Mouse (Mus musculus) MEL (cell line): ENCODE data around the gene Chrdl2. TPM values are rescaled to one million over a fixed set of nuclear protein-coding genes. Genes with fewer than 3 reads are reported as not detected.
A peak's percentile ranks its signal among the peaks of the same experiment; 100 is the strongest.

Experiments used
- DNase-seq: peaks from one replicate; pipeline ENCODE4 v3.0.0; 2011; ENCODE audit warnings: low read depth, low spot score
- H3K27ac ChIP-seq: 2 replicates; pipeline ENCODE4 v1.5.1; 2012; ENCODE audit warnings: low read depth, mild to moderate bottlenecking, control low read depth, low read length, moderate library complexity; ENCODE audit not compliant: control insufficient read depth
- H3K27me3 ChIP-seq, 2 experiments: fragments of 150-350 bp in 1 of 2; sonication (generic) in 1 of 2; 2 replicates each; pipeline ENCODE4 v1.6.1; 2012; ENCODE audit warnings: low read length in 2 of 2, mild to moderate bottlenecking in 2 of 2, improper control_type of control experiment in 1 of 2, moderate library complexity in 1 of 2; ENCODE audit not compliant: insufficient read depth in 2 of 2, control insufficient read depth in 1 of 2
- H3K36me3 ChIP-seq, 2 experiments: 2 replicates each; pipeline ENCODE4 v1.6.1; 2012 to 2014; ENCODE audit warnings: low read length in 2 of 2, improper control_type of control experiment in 1 of 2, inconsistent platforms in 1 of 2, mild to moderate bottlenecking in 1 of 2; ENCODE audit not compliant: insufficient read depth in 2 of 2, control insufficient read depth in 1 of 2
- H3K4me1 ChIP-seq, 2 experiments: fragments of 150-350 bp in 1 of 2; sonication (generic) in 1 of 2; 2 replicates each; pipeline ENCODE4 v1.6.1; 2012; ENCODE audit warnings: low read length in 2 of 2, improper control_type of control experiment in 1 of 2, mild to moderate bottlenecking in 1 of 2; ENCODE audit not compliant: insufficient read depth in 2 of 2, control insufficient read depth in 1 of 2
- H3K4me3 ChIP-seq, 2 experiments: fragments of 150-350 bp in 1 of 2; sonication (generic) in 1 of 2; 2 replicates each; pipeline ENCODE4 v1.5.1; 2012; ENCODE audit warnings: low read depth in 2 of 2, low read length in 2 of 2, mild to moderate bottlenecking in 2 of 2, moderate library complexity in 2 of 2, control low read depth in 1 of 2, improper control_type of control experiment in 1 of 2; ENCODE audit not compliant: control insufficient read depth in 1 of 2, insufficient read depth in 1 of 2
- H3K79me2 ChIP-seq: 2 replicates; pipeline ENCODE4 v1.6.1; 2012; ENCODE audit warnings: mild to moderate bottlenecking, low read length, moderate library complexity; ENCODE audit not compliant: control insufficient read depth, poor library complexity, insufficient read depth
- H3K9ac ChIP-seq: 2 replicates; pipeline ENCODE4 v1.6.1; 2012; ENCODE audit warnings: low read depth, mild to moderate bottlenecking, control low read depth, low read length, moderate library complexity; ENCODE audit not compliant: control insufficient read depth, poor library complexity, severe bottlenecking
- H3K9me3 ChIP-seq: fragments of 150-350 bp; sonication (generic); replicated peaks from 2 replicates; pipeline ENCODE4 v1.6.1; 2012; ENCODE audit warnings: mild to moderate bottlenecking, low read length, improper control_type of control experiment, moderate library complexity; ENCODE audit not compliant: insufficient read depth
- BHLHE40 ChIP-seq: IDR thresholded peaks from 2 replicates; pipeline ENCODE4 v1.6.1; 2012; ENCODE audit warnings: low read depth, mild to moderate bottlenecking, inconsistent platforms, low read length, improper control_type of control experiment, borderline replicate concordance
- CHD2 ChIP-seq: IDR thresholded peaks from 2 replicates; pipeline ENCODE4 v1.6.1; 2011; ENCODE audit warnings: low read length, improper control_type of control experiment
- CTCF ChIP-seq, 3 experiments: IDR thresholded peaks in 2 of 3; conservative IDR thresholded peaks in 1 of 3; 2 replicates each; pipeline ENCODE4 v1.5.1; 2011 to 2012; ENCODE audit warnings: low read length in 3 of 3, low read depth in 2 of 3, mild to moderate bottlenecking in 2 of 3, improper control_type of control experiment in 1 of 3, inconsistent platforms in 1 of 3, mixed read lengths in 1 of 3, moderate library complexity in 1 of 3; ENCODE audit not compliant: control insufficient read depth in 1 of 3, insufficient read depth in 1 of 3, poor library complexity in 1 of 3, severe bottlenecking in 1 of 3
- ELF1 ChIP-seq: IDR thresholded peaks from 2 replicates; pipeline ENCODE4 v1.6.1; 2014; ENCODE audit warnings: low read depth, mild to moderate bottlenecking, inconsistent platforms, low read length, improper control_type of control experiment, moderate library complexity
- EP300 ChIP-seq, 2 experiments: IDR thresholded peaks; 2 replicates each; pipeline ENCODE4 v1.6.1; 2011; ENCODE audit warnings: improper control_type of control experiment in 2 of 2, low read length in 2 of 2, low read depth in 1 of 2, mild to moderate bottlenecking in 1 of 2
- ETS1 ChIP-seq: IDR thresholded peaks from 2 replicates; pipeline ENCODE4 v1.6.1; 2012; ENCODE audit warnings: low read depth, mild to moderate bottlenecking, inconsistent platforms, low read length, improper control_type of control experiment, moderate library complexity
- HCFC1 ChIP-seq: IDR thresholded peaks from 2 replicates; pipeline ENCODE4 v1.6.1; 2012; ENCODE audit warnings: low read depth, mild to moderate bottlenecking, inconsistent platforms, low read length, improper control_type of control experiment, moderate library complexity
- JUND ChIP-seq: IDR thresholded peaks from 2 replicates; pipeline ENCODE4 v1.6.1; 2011; ENCODE audit warnings: low read depth, mild to moderate bottlenecking, improper control_type of control experiment, low read length
- KAT2A ChIP-seq: conservative IDR thresholded peaks from 2 replicates; pipeline ENCODE4 v1.6.1; 2012; ENCODE audit warnings: low read depth, low read length, improper control_type of control experiment, inconsistent platforms
- MAX ChIP-seq: IDR thresholded peaks from 2 replicates; pipeline ENCODE4 v1.6.1; 2011; ENCODE audit warnings: low read length, improper control_type of control experiment
- POLR2A ChIP-seq, 2 experiments: IDR thresholded peaks; 2 replicates each; pipeline ENCODE4 v1.6.1; 2011 to 2012; ENCODE audit warnings: low read length in 2 of 2, mild to moderate bottlenecking in 2 of 2, control low read depth in 1 of 2, improper control_type of control experiment in 1 of 2, low read depth in 1 of 2, moderate library complexity in 1 of 2; ENCODE audit not compliant: control insufficient read depth in 1 of 2, insufficient read depth in 1 of 2, poor library complexity in 1 of 2
- POLR2AphosphoS5 ChIP-seq: IDR thresholded peaks from 2 replicates; pipeline ENCODE4 v1.6.1; 2012; ENCODE audit warnings: low read depth, borderline replicate concordance, mild to moderate bottlenecking, inconsistent platforms, low read length, moderate library complexity, mixed read lengths
- RAD21 ChIP-seq: IDR thresholded peaks from 2 replicates; pipeline ENCODE4 v1.6.1; 2011; ENCODE audit warnings: mild to moderate bottlenecking, low read depth, low read length, improper control_type of control experiment
- SMC3 ChIP-seq: IDR thresholded peaks from 2 replicates; pipeline ENCODE4 v1.6.1; 2011; ENCODE audit warnings: low read depth, low read length, improper control_type of control experiment
- UBTF ChIP-seq: IDR thresholded peaks from 2 replicates; pipeline ENCODE4 v1.6.1; 2012; ENCODE audit warnings: low read depth, mild to moderate bottlenecking, inconsistent platforms, low read length, improper control_type of control experiment, moderate library complexity, borderline replicate concordance; ENCODE audit not compliant: insufficient read depth
- ZC3H11A ChIP-seq: IDR thresholded peaks from 2 replicates; pipeline ENCODE4 v1.6.1; 2012; ENCODE audit warnings: low read depth, mild to moderate bottlenecking, inconsistent platforms, low read length, improper control_type of control experiment
- ZKSCAN1 ChIP-seq: IDR thresholded peaks from 2 replicates; pipeline ENCODE4 v1.6.1; 2012; ENCODE audit warnings: low read depth, mild to moderate bottlenecking, inconsistent platforms, low read length, improper control_type of control experiment, moderate library complexity
- polyA plus RNA-seq, 2 experiments: library from polyadenylated mRNA; stranded (reverse) in 1 of 2; unstranded in 1 of 2; fragments of >175 nt in 1 of 2; fragments of >200 nt in 1 of 2; gene quantifications; 2 replicates each; pipeline versions ENCODE4 v1.2.1 to v1.2.4; 2012; ENCODE audit warnings: low replicate concordance in 2 of 2, low read depth in 1 of 2; ENCODE audit not compliant: insufficient read length in 2 of 2, insufficient read depth in 1 of 2, missing spikeins in 1 of 2
- total RNA-seq: library from RNA; depleted of rRNA; stranded (reverse); fragments of 300-350 nt; gene quantifications from 2 replicates; pipeline ENCODE4 v1.2.3, GENCODE M21; 2012

Chrdl2 gene
- total and polyA plus RNA-seq, 3 experiments, result 0.08 TPM; not detected in 2

GRCm38 (mm10) chr7:100027353-100027752 is 21.4 kb downstream of the Chrdl2 start:
- no peak overlapping the region for H3K4me3 ChIP-seq
- no peak for DNase-seq
- no peaks in the 10 kb centered on the region for H3K36me3 ChIP-seq
- no peak for TF ChIP-seq MAX
- no peak for TF ChIP-seq POLR2AphosphoS5
- no peak for TF ChIP-seq POLR2A (IDR thresholded peaks at IDR 0.05; ENCODE audit: control insufficient read depth in 1 of 2, insufficient read depth in 1 of 2, low read depth in 1 of 2, low read length in 2 of 2, poor library complexity in 1 of 2)
- no peak for TF ChIP-seq BHLHE40
- no peak for TF ChIP-seq KAT2A
- no peak for TF ChIP-seq ETS1
- H3K79me2 ChIP-seq, result no peaks in the 10 kb centered on the region
- no peak overlapping the region for H3K27ac ChIP-seq
- no peaks in the 10 kb centered on the region for H3K4me1 ChIP-seq
- H3K27me3 ChIP-seq, result peaks cover 0 to 12% of the 10 kb centered on the region in 2 experiments; a peak in 2 of 4 replicates
- H3K9ac ChIP-seq, result no peak overlapping the region
- no peaks in the 10 kb centered on the region for H3K9me3 ChIP-seq

DNA sequence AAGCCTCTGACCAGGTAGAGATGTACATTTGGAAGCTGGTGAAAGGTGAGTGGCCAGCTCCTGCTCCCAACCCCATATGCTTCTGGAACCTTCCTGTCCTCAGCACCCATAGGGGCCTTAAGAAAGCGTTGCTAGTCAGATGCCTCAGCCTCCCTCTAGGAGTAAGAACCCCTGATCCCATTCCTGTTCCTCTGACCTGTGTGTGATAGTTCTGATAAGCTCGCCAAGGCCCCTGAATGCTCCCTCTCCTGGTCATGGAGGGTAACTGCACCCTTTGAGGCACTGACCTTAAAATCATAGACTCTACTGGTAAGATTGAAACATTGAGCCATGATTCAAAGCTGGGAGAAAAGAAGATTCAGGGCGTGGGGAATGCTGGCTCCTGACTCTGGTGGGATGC is 23.3 kb downstream of the Chrdl2 start:
- TF ChIP-seq SMC3 (peak; percentile 84), RAD21 (peak; percentile 38), JUND (no peak), ZKSCAN1 (no peak), HCFC1 (no peak), UBTF (no peak), ZC3H11A (peak; percentile 68), CTCF (IDR thresholded peaks at IDR 0.05 in 2 of 3, conservative IDR thresholded peaks at IDR 0.05 in 1 of 3; ENCODE audit: control insufficient read depth in 1 of 3, insufficient read depth in 1 of 3, low read depth in 2 of 3, low read length in 3 of 3, poor library complexity in 1 of 3, severe bottlenecking in 1 of 3) (peak; percentile 72 to 84 (median 81)), CHD2 (no peak), ELF1 (no peak), EP300 (IDR thresholded peaks at IDR 0.05; ENCODE audit: low read depth in 1 of 2, low read length in 2 of 2) (no peak), POLR2A (IDR thresholded peaks at IDR 0.05; ENCODE audit: control insufficient read depth in 1 of 2, insufficient read depth in 1 of 2, low read depth in 1 of 2, low read length in 2 of 2, poor library complexity in 1 of 2) (no peak)
- H3K79me2 ChIP-seq, result no peaks in the 10 kb centered on the region
- peaks cover 0 to 11% of the 10 kb centered on the region in 2 experiments; a peak in 2 of 4 replicates for H3K27me3 ChIP-seq
- H3K9me3 ChIP-seq, result no peaks in the 10 kb centered on the region
- no peak overlapping the region for H3K4me3 ChIP-seq
- no peaks in the 10 kb centered on the region for H3K36me3 ChIP-seq
- DNase-seq, result peak; percentile 68
- H3K9ac ChIP-seq, result no peak overlapping the region
- H3K4me1 ChIP-seq, result no peaks in the 10 kb centered on the region
- no peak overlapping the region for H3K27ac ChIP-seq
